Mouse (Mus musculus) cerebellum, adult (tissue): Measurements from ENCODE around the gene Fam163b.

Experiments used
- ATAC-seq: cut with Nextera tagmentation; 2 replicates; pipeline ENCODE4 v1.9.2; 2017; ENCODE audit warnings: mild to moderate bottlenecking, moderate library complexity, mixed read lengths; ENCODE audit not compliant: insufficient number of reproducible peaks, low FRiP score, low TSS enrichment

Fam163b gene

DNA sequence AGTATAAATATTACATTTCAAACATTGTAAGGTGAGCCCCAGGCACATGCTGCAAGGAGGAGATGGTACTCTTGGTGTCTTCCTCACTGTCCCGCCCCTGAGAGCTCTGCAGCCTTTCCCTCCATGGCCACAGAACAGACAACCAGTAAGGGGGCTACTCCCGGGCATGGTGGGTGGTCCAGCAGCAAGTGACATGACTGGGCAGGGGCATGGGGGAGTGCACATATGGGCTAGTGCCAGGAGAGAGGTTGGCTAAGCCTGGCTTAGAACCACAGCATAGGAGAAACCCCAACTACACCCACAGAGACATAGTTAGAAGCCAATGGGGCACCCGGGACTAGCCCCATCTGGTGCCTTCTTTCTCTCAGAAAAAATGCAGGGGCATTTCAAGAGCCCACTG lies 6.0 kb downstream of the Fam163b start:
- no peak for ATAC-seq

GRCm38 (mm10) chr2:27135935-27136334 lies 6.4 kb downstream of the Fam163b start:
- ATAC-seq: no peak

DNA sequence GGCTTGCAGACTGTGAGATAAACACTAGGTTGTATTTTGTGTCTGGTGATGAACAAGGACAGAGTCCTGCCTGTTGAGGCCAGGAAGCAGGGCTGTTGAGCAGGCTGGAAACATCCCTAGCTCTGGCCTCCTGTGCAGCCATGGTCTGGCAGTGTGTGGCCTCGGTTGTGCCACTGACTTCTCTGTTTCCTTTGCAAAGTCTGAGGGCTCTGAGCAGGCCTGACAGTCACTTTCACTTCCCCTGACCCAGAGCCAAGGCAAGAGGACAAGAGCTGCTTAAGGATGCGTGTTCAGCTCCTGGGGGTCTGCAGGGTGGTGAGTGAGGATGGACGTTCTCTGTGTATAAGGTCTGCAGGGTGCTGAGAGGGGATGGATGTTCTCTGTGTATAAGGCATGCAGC lies 13.3 kb downstream of the Fam163b start:
- ATAC-seq: no peak

DNA sequence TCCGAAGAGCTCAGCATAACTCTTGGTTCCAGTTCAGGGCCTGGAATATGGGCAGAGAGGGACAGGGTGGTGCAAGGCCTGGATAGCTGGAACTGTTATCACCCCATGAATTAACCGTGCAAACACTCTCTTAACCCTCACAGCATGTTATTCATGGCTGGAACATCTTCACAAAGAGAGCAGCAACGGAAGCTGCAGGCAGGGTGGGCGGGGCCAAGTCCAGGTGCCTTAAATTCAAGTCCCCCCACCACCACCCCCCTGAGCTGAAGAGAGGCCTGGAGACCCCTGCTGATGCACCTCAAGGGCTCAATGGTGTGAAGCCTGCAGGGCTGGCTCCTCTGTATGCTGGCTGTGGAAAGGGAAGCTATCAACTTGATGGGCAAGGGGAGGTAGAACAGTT lies 15.8 kb downstream of the Fam163b start:
- ATAC-seq: no peak

DNA sequence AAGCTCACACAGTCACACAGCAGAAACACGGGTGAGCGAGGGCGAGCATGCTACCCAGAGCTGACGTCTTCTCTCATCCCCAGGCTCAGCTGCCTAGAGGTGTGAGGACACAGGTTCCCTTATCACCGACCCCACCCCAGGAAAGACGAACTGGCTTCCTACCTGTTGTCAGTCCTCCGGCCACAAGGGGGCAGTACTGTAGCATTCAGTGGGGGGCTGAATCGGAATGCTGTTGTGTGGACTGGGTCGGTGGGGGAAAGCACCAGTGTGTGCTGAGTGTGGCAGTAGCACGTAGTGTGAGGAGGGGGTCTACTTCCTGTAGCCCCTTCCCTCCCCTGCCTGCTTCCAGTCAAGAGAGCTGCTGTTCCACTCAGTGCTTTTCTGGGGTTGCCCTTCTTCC lies 16.3 kb downstream of the Fam163b start:
- no peak for ATAC-seq

DNA sequence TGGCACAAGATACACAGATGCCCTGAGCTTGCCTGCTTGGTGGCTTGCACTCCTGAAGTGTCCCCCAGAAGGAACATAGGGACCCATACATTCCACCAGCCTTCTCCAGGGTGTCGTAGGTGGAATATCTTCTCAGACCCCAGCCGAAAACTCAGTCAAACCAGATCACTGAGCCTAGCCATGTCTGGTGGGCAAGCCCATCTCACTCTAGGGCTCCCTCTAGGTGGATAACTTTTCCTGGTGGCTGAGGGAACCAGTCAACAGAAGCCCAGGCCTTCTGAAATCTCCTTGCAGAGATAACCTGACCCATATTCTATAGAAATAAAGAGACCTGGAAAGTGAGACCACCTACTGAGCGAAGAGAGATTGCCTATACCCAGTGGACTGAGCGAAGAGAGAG lies 19.2 kb downstream of the Fam163b start:
- no peak for ATAC-seq

DNA sequence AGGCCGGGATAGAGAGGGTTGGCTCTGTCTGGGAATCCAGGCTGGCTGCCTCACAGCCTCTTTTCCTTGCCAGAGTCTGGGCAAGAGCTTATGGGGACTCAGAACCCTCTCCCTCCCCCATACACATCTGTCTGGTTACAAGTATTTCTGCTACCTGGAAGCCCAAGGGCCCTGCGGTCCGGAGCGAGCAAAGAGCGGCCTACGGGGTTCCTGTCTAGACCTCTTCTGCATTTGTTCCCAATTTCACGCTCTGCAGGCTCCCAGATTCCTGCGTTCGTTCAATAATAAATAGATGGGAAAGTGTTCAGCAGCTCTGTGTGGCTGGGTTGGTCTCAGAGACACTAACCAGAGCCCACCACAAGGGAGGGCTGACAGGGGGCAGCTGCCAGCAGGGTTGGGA lies 19.7 kb downstream of the Fam163b start:
- no peak for ATAC-seq

DNA sequence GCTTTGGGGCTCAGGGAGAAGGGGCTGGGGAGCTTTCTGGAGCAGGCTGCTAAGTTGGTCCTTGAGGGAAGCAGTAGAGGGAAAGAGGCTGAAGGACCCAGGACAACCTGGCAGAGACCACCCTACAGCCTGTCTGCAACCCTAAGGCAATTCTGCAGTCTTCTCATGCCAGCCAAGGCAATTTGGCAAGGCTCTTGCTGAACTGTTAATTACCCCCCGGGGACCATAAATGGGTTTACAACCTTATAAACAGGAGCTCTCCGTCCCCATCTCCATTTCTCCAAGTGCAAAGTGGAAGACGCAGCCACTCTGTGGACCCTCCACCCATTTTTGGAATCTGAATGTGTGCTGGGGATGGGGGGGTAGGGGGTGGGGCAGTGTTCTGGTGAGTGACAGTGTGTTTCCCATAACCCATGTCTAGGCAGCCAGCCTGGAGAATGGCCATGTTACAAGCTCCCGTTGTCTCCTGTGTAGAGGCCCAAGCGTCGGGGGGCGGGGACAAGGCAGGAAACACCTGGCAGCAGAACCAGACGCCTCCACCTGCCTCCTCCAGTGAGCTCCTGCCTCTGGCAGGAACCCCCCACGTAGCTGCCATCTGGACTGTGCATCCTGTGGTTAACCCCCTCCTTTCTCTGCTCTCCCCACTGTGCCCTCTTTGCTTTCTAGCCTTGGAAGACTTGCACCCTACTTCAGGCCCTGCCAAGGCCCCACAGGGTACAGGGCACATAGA lies 20.5 kb downstream of the Fam163b start:
- no peak for ATAC-seq

DNA sequence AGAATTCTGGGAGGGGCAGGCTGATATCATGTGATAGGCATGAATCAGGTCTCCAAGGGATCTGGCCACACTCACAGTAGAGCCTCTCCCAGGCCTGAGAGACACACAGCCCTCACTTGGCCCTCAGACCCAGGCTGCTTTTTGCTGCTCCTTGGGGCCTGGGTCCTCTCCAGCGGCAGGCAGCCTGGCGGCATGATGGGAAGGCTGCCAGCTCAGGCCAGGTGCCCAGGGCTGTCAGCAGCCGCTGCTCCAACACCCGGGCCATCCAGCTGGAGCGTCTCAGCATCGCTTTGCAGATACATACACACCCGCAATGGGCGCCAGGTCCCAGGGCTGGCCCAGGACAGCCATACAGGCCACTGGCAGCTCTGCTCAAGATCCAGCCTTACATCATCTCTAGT lies 22.1 kb downstream of the Fam163b start:
- no peak for ATAC-seq

GRCm38 (mm10) chr2:27119766-27120165 lies 22.5 kb downstream of the Fam163b start:
- no peak for ATAC-seq

GRCm38 (mm10) chr2:27118452-27118851 lies 23.8 kb downstream of the Fam163b start:
- no peak for ATAC-seq

GRCm38 (mm10) chr2:27114169-27114568 lies 28.1 kb downstream of the Fam163b start:
- no peak for ATAC-seq

- no peak for ATAC-seq
Observed at GRCm38 (mm10) chr2:27112585-27112984, 29.7 kb downstream of the Fam163b start.

DNA sequence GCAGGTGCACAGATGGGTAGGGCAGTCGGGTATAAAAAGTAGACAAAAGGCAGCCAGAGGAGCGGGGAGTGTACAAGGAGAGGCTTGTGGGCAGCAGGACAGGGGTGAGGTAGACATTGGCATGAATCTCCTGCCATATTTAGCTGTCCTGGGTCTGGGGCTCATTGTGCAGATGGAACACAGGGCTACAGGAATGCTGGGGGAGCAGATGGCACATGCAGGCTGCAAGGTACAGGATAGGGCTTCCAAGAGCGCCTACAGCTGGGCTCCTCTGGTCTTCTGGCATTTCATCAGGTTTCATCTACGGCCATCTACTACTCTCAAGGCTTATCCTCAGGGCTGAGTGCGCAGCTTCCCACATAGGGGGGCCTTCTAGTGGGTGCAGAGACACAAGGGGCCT lies 33.2 kb downstream of the Fam163b start:
- peak; percentile 64; the same call in 1 of the 2 replicates for ATAC-seq

DNA sequence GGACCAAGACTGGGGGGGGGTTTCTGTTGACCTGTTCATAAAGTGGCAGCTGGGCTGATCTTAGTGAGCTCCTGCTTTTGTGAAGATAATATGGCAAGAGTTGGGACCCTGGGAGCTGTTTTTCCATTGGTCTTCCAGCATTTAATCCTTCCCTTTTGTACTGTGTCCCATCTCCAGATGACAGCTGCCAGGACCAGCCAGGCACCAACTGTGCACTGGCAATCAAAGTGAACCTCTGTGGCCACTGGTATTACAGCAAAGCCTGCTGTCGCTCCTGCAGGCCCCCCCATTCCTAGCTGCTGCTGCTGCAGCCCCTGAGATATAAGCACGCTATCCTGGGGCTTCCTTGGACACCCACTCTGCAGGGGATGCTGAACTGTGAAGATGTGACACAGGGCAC lies 34.1 kb downstream of the Fam163b start:
- no peak for ATAC-seq

GRCm38 (mm10) chr2:27106816-27107215 lies 35.5 kb downstream of the Fam163b start:
- no peak for ATAC-seq

GRCm38 (mm10) chr2:27103554-27103953 lies 38.7 kb downstream of the Fam163b start:
- no peak for ATAC-seq

DNA sequence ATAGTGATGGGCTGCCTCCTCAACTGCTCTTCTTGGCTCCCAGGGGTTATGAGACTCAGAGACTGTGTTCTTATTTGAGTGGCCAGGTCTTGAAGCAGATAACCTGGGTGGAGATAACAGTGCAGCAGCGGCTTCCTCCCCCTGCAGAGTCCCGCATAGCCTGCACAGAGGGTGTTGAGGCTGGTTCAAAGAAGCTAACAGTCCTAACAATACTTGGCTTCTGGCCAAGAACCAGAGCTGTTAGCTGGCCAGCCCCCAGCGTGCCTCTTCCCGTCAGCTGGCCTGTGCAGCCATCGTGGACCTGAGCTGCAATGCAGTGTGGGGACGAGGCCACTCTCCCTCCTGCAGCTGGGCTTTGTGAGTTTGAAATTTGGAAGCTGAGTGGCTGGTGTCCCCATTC lies 44.5 kb downstream of the Fam163b start:
- no peak for ATAC-seq

GRCm38 (mm10) chr2:27097241-27097656 lies 45.0 kb downstream of the Fam163b start:
- ATAC-seq: no peak

DNA sequence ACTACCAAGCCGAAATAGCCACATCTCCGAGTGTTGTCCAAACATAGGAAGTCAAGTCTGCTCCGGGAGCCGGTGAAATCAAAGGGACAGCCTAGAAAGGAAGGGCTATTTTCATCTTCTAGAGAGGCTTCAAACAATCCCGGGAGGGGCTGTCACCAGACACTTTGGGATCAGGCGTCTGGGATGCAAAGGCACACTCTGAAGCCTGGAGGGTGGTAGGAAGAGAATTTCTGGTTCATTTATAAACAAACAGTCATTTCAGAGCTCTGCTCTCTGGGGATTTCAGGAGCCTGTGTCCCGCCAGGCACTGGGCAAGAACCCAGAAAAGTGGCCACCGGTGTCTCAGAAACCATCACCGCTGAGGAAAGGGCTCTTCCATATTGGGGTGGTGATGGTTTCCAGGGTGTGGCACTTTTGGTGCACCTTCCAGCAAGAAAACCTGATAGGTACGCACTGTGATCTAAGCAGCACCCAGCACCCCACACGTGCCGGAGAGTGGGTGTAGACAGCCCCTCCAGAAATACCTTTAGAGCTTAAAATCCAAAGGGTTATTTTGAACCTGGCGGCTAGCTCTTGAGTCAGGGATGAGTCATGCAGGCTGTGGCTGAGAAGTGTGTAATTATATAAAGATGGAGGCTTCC lies 45.8 kb downstream of the Fam163b start:
- no peak for ATAC-seq

- no peak for ATAC-seq
Observed at GRCm38 (mm10) chr2:27095178-27095577, 47.1 kb downstream of the Fam163b start.

GRCm38 (mm10) chr2:27089238-27089637 lies 53.1 kb downstream of the Fam163b start:
- no peak for ATAC-seq
